Mouse (Mus musculus): ENCODE measurements around the gene Dirc2.

Dirc2 gene

DNA sequence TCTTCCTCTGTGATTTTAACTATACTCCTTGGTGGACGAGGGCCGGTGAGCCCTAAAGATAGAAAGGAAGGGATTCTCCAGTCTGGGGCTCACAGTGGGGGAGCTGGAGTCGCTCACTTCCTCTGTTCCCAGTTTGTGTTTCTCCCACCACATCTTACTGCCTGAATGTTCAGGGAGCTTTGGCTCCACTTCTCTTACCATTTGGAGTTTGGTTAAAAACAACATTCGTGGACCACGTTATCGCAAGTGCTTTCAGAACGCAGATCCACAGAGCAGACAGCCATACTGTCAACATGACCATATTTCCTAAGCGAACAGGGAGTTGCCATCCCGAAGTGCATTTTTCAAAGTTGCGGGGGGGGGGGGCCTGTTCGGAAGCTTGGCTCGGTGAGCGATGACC, 84.1 kb downstream of the Dirc2 start:
- no peak for DNase-seq (ENCODE audit: low spot score in 2 of 2)

DNA sequence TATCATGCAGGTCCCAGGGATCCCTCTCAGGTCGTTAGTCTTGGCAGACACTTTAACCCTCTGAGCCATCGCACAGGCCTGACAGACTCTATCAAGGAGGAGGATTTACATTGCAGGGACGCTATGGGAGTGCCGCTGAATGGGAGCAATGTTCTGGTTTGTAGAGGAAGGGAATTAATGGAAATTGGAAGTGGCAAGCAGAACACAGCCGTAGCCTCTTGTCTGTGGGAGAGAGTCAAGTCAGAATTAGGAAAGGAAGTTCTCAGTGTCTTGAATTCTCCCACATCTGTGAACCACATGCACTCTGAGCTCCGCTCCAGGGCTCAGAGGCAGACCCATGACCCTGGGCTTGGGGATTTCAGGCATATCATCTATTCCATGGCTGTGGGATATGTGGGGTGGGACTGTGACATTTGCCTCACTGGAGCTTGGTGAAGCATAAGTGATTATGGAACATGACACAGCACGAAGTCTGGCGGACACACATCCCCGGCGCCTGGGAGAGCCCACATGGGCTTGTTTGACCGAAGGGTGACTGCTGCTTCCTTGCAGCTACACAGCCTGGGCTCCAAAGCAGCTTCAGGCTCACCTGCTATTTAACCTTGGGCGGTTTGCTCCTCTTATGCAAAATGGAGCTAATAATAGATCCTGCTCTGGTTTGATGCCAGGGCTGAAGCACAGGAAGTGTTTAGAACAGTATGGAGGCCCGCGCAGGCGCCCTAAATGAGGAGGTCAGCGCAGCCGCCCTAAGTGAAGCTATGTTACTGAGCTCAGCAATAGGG, 87.6 kb downstream of the Dirc2 start:
- DNase-seq (ENCODE audit: low spot score in 2 of 2), result no peak

DNA sequence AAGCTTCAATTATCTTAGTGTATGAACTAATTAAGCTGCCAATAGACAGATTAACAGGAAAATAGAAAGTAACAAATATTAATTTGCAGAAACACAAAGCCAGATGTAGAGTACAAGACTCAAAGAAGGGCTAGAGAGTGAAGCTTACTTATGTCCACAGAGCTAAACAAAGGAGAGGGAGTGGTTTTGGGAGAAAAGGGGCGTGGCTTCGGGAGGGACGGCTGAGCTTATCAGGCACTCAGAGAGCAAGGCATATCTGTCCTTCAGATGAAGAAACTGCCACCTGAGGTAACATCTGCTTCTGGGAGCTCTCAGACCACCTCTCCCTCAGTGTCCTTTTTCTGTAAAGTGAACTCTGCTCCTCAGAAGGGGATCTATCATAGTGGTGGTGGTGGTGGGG, 90.7 kb downstream of the Dirc2 start:
- DNase-seq (ENCODE audit: low spot score in 2 of 2), result no peak

DNA sequence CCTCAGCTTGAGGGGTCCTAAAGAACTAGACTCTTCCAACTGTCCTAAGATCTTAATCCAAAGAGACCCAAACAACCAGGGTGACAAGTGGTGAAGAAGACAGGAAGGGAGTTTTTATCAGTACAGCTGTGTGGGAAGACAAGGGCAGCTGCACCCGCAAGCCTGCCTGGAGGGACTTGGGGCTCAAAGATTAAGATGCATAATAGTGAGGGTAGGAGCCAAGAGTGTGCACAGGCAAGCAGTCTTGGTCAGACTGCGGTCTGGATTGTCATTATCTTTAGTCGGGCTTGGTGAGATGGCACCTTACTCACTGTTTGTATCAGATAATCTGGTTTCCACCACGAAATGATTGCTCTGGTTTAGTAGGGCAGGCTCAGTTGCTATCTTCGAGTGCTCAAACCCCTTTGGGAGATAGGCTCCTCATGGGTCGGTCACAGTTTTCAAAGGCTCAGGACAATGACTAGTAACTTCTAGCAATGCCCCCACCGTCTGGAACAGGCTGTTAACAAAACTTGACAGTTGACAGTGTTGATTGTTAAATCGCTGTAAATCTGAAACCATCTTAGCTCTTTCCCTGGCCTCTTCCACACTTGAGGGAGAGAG, 91.5 kb downstream of the Dirc2 start:
- DNase-seq (ENCODE audit: low spot score in 2 of 2), result no peak

DNA sequence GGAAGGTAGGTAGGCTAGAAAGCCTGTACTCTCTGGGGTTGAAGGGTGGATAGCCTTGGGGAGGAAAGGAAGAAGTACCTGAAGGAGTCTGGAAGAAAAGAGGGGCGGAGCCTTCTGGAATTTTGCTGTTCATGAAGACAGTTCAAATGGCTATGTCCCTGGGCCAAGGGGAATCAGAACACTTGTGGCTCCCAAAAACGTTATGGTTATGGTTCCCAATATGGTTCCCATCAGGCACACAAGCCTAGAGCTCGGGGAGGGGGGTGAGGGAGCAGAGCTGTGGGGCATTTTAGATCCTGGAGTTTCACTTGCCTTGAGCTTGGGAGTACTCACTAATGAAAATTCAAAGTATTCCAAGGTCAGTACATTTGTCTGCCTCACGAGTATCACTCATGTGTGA, 104.3 kb downstream of the Dirc2 start:
- DNase-seq (ENCODE audit: low spot score in 2 of 2), result no peak

DNA sequence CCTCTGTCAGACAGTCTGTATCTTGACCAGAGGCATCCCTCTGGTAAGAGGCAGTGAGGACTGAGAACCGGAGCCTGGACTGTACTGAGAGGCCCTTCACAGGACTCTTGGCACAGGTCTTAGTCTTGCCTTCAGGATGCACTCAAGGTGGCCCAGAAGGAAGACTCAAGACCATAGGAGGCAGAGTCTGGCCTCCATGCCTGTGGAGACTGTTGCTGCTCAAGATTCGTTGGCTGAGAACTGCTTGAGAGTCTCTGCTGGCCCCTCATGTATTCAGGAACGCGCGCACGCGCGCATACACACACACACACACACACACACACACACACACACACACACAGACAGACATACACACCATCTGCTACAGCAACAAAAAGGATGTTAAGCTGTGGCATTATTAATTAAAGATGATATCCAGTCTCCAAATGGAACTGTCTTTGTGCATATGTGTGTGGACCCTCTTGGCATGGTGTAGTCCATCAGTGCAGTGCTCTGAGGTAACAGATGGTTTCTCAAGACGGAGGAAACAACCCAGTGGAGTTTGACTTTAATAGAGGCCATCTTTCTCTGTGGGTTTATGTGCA, 105.2 kb downstream of the Dirc2 start:
- no peak for DNase-seq (ENCODE audit: low spot score in 2 of 2)

DNA sequence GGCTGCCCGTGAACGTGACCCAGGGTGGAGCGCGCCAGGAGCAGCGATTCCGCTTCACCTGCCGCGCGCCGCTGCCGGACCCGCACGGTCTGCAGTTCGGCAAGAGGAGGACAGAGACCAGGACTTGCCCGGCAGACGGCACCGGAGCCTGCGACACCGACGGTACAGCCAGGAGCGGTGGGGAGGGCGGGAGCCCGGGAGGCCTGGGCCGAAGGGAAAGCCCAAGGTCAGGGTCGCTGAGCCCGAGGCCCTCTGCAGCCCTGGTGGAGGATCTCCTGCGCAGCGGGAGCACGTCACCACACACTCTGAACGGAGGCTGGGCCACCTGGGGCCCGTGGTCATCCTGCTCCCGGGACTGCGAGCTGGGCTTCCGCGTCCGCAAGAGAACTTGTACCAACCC, 108.9 kb downstream of the Dirc2 start:
- DNase-seq (ENCODE audit: low spot score in 2 of 2), result no peak

DNA sequence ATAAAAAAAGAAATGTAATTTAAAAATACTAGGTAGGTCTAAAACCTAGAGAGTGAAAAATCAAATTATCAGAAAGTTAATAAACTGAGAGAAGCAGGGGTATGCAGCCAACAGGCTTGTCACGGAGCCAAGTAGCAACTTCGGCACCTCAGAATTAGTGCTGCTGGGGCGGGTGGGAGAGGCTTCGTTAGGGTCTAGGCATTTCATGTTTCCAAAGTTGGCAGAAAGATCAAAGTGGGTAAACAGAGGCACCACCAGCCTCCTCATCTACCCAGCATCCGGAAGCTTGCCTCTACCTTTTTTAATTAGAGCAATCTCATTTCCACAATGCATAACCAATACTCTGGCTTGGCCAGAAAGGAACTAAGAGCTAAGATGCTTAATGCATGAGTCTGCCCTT, 115.2 kb downstream of the Dirc2 start:
- no peak for DNase-seq (ENCODE audit: low spot score in 2 of 2)

DNA sequence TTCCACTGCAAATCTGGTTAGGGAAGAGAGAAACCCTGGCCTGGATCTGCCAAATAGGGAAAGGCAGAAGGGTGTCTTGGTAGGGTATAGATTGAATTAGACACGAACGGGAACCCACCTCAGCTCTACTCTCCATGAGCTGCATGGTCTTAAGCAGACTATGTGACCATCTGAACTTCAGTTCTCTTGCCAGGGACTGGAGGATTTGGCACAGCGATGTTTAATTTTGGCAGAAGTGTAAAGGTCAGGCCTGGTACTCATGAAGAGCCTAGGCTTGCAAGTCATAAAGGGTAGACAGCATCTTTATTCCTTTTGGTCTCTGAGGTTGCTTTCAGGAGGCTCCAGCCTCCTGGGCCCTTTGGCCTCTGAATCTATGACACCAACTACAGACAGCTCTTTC, 116.5 kb downstream of the Dirc2 start:
- no peak for DNase-seq (ENCODE audit: low spot score in 2 of 2)

DNA sequence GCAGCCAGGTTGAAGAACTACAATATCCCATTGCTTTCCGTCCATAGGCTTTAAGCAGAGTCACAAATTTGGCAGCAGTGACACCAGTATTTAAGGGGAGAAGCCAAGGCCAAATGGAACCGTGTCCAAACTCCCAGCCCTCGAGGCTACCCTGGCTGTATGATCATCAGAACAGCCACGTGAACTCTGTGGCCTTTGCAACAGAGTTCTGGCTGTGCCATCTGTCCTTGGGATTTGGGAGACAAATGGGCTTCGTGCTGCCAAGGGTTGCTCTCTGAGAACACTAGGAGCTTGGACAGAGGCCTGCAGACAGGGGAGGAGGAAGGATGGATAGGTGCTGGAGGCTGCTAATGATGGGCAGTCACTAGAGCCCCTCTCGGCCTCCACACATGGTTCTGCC, 117.0 kb downstream of the Dirc2 start:
- no peak for DNase-seq (ENCODE audit: low spot score in 2 of 2)

DNA sequence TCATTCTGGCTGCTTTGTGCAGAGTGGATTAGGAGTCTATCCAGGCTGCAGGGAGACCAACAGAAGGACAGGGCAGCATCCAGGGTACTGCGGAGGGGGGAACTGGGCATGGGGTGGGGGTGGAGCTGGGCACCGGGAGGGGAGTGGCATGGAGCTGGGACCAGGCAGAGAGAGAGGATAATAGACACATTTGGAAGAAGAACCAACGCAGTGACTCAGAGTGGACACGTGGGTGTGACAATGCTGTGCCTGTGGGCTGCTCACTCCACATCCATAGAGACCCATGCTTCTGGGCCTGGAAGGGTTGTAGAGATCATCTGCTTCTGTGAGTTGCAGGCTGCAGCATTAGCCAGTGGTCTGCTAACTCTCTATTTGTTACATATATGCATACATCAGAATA, 120.3 kb downstream of the Dirc2 start:
- DNase-seq (ENCODE audit: low spot score in 2 of 2), result no peak

Data from right cerebral cortex, postnatal 36 days (tissue).